Mouse (Mus musculus) urinary bladder, postnatal 36 days (tissue): Measurements from ENCODE around the gene Bend4.

ENCODE experiments used
- DNase-seq, 2 experiments: peaks; one replicate each; pipeline ENCODE4 v3.0.0; 2022; ENCODE audit warnings: low spot score in 2 of 2, mixed read lengths in 1 of 2

Gene Bend4

DNA sequence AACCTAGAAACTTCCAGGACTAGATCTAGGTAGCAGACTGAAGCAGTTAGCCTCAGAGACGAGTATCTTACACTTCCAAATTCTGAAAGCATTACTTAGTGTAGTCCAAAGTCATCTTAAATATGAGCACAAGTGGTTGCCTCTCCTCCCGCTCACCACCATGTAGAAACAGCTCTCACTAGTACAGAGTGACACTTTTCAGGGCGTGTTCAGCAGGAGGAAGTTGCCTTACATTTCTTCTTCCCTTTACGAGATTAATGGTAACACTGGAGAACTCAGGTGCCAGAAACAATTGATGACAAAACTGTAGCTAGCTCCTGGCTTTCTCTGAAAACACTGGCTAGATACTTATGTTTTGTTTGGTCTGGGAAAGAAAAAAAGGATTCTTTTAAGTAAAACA is 8.7 kb downstream of the Bend4 start:
- DNase-seq: no peak

DNA sequence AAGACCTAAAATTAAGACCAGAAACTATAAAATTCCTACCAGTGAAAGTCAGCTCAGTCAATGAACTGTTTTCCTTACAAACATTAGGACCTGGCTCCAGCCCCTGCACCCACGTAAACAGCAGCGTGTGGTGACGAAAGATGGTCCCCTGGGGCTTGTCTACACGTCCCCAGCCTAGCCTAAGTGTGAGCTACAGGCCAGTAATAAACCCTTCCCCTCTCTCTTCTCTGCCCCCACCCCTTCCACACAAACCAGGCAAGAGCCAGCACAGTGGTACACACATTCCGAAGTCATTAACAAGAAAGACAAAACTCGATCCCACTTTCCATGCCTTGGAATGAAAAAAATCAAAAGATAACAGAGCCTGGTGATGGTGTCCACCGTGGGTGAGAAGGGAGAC is 16.6 kb downstream of the Bend4 start:
- DNase-seq: no peak

DNA sequence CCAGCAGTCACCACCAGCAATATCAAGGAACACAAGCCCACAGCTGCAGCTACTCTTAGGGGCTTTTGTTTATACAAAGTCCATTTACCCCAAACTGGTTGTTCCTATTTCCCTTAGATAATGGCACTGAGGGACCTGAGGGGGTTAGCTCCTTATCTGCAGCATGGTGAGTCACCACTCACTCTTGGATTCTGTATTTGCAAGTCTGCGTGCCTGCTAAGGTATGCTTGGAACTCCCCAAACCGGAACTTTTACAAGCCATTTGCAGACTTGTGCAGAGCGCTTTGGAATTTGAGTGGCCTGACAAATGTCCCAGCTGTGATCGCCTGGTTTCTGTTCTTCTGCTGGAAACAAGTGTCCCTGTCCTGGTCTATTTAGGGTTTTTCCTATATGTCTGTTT is 17.7 kb downstream of the Bend4 start:
- no peak for DNase-seq

DNA sequence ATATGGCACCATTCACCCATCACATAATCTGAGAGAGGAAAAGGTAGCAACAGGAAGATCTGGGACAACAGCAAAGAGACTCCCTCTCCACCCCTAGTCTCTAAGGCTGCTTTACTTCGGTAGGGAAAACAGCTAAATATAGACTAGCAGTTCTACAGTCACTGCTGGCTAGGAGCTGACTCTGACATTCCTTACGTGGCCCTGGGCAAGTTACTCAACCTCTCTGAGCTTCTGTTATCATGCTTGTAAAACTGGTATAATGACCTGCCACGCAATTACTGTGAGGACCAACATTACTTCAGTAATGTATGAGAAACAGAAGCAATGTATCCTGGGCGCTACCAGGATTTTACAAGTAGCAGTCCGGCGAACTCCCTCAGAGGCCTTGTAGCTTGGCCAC is 19.7 kb downstream of the Bend4 start:
- no peak for DNase-seq

DNA sequence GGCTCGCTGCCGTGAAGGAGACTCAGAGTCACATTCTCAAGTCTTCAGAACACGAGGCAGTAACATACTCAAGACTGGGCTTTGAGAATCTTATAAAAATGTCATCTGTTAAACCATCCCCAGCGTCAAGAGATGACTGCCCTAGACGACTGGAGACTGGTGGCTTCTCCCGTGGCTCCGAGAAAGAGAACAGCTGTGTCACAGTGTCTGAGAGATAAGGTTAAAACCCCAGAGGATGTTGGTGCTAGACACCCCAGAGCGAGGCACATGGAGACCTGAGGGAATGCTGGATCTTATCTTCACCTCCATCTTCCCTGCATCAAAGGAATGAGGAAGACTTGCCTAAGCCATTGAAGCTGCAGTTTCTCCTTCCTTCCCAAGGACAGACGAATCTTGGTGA is 23.2 kb downstream of the Bend4 start:
- DNase-seq: no peak

DNA sequence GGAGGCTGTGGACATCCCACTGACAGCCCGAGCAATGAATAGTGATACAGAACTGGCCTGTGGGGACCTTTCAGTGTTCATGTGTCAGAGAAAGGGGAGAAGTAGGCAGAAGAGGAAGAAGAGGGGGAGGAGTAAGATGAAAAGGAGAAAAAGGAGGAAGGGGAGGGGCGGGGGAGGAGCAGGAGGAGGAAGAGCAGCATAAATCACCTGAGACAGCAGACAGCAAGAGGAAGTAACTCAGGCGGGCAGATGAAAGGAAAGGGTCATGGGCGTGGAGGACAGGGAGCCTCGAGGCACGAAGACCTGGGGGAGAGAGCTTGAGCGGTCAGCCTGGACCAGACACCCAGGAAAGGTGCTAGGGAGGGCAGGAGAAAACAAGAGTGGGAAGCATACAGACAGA is 23.7 kb downstream of the Bend4 start:
- DNase-seq: no peak

DNA sequence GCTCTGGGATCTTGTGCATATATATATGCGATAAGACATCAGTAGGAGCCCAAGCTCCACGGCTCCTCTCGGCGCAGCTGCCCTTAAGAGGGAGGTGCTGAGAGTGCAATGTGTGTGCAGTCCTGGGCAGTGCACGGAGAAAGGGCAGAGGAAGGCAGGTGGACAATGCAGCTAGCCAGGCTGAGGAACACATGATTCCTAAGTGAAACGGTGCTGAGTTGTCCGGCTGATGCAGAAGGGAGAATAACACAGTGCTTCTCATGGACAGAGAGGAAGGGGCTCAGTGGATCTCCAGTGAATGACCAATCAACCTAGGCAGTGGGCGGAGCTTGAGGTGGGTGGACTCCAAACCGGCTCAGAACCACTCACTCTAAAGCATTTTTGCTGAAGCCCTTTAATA is 26.5 kb downstream of the Bend4 start:
- DNase-seq: no peak

DNA sequence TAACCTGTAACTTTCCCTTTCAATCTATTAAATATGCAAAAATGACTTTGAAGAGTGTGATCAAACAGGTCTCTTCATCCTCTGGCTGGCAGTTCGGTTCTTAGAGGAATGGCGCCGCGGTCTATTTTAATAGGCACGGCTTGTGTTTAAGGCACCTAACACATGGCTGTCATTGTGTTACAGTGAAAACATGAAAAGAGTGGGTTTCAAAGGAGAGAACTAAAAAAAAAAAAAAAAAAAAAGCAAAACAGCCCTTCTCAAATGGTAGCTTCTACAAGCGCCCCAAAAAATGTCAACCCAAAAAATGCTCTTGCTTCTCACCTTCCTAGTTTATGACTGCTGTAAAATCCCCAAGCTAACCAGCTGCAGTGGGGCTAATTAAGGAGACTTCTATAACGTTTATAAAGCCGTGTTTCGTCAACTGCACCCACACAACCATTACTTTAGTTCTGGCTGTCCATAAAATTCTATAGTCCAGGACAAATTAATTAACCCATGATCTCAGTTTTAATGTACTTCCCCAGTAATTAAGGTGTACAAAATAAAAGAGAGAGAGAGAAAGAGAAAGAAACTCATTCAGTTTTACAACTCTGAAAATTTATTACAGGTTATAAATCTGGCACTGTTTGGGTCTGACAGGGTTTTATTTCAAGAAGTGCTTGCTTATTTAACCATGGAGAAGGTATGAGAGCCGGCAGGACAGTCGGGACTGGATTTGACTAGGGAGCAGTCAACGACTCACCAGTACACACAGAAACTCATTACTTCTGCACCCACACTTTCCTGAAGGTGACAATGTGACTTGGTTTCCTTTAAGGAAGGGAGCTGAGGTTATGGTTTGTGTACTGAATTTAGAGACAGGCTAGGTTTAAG is 27.3 kb downstream of the Bend4 start:
- no peak for DNase-seq

DNA sequence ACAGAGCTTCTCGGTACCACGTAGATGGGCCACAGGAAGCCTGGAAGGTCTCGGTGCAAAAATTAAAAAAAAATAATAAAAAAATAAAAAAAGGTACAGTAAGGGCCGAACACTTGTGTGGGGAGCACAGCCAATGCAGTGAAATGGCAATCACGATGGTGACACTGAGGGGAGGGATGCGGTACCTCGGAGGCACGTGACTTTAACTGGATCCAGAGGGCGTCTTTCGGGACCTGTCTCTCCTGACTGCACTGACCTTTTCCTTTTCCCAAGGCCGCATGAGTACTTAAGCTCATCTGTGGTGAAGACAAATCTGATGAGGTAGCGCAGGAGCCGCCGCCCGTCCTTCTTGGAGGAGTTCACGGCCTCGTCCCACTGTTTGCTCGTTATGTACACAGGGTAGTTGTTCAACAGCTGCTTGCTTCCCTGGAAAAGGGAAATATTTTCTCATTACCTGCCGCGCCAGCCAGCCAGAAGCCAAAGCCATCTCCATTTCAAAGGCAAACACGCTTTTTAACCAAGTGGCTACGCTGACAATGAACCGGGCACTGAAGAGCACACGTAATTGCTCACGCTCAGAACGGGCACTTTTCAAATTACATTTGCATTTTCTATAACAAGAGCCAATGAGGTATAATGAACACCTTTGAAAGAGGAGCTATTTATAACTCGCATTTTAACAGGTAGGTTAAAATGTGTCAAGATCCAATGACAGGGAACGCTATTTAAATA is 28.1 kb downstream of the Bend4 start:
- no peak for DNase-seq

DNA sequence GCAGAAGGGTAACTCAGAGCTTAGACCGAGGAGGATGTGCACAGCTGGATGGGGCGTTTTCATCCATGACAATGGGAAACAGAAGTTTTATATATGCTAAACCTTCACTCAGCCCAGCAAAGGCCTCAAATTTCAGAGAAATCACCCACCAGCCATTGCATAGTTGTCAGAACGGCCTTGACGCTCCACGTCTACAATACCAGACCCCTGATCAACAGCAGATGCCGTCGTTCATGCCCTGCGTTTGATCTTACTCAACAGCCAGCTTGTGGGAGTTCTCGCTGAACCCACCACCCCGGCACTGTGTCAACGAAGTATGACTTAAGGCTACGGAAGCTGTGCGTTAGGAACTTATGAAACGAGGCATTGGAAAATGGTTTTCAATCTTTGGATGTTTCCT is 30.9 kb downstream of the Bend4 start:
- no peak for DNase-seq

DNA sequence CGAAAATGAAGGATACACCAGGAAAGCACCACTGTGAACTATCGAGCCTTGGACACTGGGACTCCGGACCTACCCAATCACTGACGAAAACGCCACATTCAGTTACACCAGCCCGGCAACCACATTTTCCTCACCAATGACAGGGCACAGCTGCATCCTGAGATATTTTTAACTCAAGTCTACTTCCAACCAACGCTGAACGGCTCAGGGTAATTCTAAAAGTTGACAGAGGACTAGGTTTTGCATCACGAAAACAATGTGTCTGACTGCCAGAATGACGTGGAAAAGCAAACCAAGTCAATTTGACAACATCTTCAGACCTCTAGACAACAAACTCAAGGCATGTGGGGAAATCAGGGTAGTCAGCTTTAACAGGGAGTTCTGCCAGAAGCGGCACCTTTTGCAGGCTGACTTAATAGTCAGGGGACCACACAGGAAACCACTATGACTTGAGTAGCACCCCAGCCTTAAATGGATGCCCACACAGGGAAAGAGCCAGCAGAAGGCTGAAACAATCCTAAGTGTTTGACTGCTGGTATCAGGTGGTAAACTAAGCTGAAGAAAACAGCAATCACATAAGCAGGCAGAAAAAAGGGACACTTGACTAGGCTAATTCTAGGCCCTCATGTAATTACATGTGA is 32.8 kb downstream of the Bend4 start:
- DNase-seq: no peak

DNA sequence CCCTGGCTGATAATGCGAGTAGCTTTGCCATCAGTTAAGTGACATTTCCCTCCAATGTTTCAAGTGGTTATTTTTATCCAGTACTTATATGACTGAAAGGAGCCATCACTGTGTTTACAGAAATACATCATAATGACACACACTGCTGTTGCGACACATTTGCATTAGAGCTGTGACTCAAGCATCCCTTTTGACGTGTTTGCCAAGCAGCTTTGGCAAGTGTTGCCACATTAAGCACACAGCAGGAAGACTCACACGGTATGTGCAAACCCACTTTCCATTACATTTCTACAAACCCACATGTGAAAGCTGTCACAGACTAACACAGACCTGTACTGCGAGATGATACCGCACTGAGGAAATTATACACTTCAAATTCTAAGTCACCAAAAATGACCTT is 34.2 kb downstream of the Bend4 start:
- no peak for DNase-seq

DNA sequence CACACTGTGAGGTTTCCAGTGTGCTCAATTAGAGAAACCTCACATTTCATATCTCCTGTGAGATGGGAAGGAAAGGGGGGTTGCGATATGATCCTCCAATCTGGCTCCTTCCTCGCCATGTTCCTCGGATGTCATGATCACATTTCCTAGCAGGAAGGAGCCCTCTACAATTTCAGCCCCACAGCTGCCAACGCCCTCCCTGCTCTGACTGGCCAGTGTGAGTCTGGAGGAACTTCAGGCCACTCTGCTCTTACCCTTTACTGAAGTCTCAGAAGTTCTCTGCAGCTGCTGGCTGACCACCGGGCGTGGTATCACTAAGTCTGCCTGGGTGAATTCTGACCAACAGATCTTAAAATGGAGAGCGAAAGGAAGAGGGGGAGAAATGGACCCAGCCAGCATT is 45.6 kb downstream of the Bend4 start:
- DNase-seq: no peak

DNA sequence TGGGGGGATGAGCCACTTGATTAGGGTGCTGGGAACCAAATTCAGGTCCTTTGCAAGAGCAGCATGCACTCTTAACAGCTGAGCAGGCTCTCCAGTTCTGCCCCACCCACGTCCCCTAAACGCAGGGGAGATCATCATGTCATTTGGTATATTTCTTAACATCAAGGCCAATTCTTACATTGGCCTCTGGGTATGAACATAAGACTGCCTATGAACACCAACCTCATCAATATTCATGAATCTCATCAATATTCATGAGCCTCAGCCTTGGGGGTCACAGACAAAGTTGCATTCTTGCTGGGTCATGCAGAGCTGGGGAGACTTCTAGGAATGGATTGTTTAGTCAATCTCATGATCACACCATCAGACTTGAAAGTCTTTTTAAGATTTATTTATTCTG is 46.4 kb downstream of the Bend4 start:
- no peak for DNase-seq

DNA sequence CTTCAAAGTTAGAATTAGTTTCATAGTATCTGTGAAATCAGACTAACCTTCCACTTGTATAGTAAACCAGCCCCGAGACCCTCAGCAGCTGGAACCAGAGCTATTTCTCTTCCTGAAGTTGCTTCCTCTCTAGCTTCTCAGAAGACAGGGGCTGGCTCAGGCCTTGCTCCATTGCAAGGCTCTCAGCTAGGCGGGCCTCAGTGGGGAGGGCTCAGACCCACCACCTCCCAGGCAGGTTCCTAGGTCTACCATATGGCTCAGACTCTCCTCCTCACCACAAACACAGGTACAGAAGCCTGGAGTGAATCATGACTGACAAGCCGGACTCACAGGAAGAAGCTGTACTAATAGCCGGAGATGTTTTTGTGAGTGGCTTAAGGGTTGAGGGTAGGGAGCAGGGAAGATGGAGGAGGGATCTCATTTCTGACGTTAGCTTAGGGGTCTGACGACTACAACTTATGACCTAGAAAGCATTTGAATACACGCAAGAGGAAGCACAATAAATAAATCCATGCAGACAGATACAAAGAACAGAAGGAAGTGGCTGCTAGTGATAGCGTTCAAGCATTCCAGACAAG is 51.0 kb downstream of the Bend4 start:
- no peak for DNase-seq

DNA sequence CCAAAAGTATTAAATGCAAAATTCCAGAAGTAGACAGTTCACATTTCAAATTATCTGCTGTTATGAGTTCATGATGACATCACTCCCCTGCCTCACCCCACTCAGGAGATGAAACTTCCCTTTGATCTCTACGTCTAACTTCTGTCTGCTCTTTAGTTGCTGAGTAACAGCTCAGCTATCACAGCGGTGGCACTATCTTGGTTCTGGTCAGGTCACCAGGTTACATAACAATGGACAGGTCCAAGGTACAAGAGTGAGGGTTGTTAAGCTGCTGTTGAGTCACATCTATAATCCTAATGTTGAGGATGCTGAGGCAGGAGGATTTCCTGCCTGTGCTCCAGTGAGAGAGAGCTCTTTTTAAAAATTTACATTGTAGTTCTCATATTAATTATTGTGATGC is 65.2 kb downstream of the Bend4 start:
- DNase-seq: no peak

DNA sequence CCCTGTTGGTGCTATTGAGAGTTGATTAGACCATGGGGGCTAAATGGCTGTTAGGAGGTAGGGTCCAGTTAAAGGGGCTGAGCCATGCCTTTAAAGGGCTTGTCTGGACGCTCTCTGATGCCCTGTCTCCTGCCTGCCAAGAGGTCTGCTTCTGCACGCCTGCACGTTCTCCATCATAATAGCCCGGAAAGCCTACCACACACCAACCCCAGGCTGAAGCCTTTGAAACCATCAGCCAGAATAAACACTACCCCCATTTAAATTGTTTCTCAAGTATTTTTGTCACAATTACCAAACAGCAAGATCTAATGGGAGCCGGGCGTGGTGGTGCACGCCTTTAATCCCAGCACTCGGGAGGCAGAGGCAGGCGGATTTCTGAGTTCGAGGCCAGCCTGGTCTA is 65.8 kb downstream of the Bend4 start:
- no peak for DNase-seq

DNA sequence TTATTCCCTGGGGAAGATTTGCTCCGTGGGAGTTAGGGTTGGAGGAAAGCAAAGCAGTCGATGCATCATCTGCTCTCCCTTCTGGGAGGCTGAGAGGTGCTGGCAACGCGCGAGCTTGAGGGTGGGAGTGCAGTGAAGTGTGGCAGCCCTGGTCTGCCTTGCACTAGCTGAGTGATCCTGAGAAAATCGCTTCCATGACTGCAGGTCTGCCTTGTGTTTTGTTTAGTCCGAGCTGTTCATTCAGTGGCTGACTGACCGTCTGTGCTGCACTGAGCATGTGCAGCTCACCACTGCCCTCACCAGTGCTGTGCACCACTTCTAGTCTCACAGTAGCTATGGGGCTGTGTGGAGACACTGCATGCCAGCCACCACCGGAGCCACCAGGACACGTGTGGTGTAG is 79.2 kb downstream of the Bend4 start:
- DNase-seq: no peak

DNA sequence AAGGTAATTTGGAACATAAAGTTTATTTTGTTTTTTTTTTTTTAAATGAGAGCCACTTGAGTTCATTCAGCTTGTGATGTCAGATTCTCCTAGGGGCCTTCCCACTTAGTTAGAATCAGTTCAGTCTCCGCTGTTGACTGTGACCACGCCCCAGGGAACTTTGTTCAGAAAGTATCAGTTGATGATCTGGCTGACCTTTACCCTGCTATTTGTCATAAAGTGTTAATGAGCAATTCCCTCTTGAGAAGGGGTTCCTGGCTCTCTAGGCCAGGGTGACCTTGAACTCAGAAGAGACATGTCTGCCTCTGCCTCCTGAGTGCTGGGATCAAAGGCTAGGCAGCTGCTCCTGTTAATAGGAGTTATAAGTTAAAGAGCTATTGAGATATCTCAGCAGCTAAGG is 81.0 kb downstream of the Bend4 start:
- no peak for DNase-seq
